Mouse (Mus musculus): Measurements from ENCODE around the gene Tmem144. TPM values are rescaled to one million over a fixed set of nuclear protein-coding genes. Genes with fewer than 3 reads are reported as not detected.
A peak's percentile ranks its signal among the peaks of the same experiment; 100 is the strongest.
"Not testable (repeated sequence)": the region's sequence is repeated elsewhere in the genome, so short reads cannot be mapped to it uniquely, and the experiment has no call there.

Gene Tmem144
- polyA plus RNA-seq, 1 experiment from 2014 or later: 2.0 TPM

DNA sequence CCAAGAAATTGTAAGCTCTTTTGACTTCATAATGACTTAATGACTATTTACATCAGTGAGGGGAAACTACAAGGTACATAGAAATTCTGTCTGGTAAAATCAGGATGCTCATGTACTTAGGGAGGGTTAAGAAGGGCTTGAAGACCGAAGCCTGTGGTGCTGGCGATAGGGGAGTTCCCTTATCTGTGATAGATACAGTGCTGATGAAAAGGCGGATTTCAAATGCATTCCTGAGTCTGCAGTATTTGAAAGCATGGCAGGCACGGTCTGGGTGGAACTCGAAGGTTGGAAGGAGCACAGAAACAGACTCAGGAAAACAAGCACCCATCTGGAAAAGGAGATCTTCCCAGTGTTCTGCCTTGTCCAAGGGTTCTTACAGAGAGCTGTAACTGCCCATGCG lies 42.0 kb downstream of the Tmem144 start:
- WGBS (ENCODE audit: insufficient replicate concordance): 63% methylated on average over 6 of the region's 6 CpGs
- Histone ChIP-seq H3K9ac (replicated peaks) (no peak overlapping the region), H3K4me3 (ENCODE audit: low read depth, low read length) (no peak overlapping the region), H3K9me3 (ENCODE audit: low read length) (no peaks in the 10 kb centered on the region), H3K36me3 (replicated peaks; ENCODE audit: insufficient read depth, low read length) (no peaks in the 10 kb centered on the region), H3K4me1 (ENCODE audit: insufficient read depth) (no peaks in the 10 kb centered on the region), H3K27me3 (ENCODE audit: insufficient read depth, low read length) (no peaks in the 10 kb centered on the region), H3K27ac (ENCODE audit: low read depth) (no peak overlapping the region), H3K4me2 (ENCODE audit: low read depth, low read length) (no peak overlapping the region)
- ATAC-seq (no peak), DNase-seq (no peak)
- TF ChIP-seq CTCF (IDR thresholded peaks at IDR 0.05; ENCODE audit: low read depth) (no peak), EP300 (IDR thresholded peaks at IDR 0.05; ENCODE audit: low read depth) (no peak)

GRCm38 (mm10) chr3:79809180-79809567 lies 43.4 kb downstream of the Tmem144 start:
- WGBS (ENCODE audit: insufficient replicate concordance): 8% methylated on average over 4 of the region's 4 CpGs

DNA sequence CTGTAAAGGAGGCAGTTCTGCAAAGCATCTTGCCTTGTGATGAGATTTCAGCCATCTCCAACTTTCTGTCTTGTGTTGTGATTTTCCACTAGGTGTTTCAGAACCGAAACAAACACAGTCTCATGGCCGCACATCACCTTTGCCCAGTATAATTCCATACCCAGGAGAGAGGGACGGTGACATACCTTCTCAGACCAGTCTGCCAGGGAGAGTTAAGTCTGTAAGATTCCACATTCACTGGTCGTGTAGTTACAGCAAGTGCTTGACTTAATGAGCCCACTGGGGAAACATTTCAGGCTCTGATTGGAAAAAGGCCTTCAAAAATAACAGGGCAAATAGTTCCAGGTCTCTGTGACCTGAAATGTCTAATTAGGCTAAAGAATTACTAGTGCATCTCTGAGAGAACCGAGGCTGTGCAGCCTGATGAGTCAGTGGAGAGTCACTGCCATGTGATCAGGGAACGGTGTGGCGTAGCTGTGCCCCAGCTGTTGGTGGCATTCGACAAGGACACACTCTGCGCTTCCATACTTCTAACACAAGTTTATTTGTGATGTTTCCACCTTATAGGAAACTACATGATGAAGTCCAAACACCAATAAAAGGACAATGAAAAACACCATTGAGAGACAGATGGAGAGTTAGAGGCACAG lies 43.9 kb downstream of the Tmem144 start:
- no peaks in the 10 kb centered on the region for H3K9me3 ChIP-seq (ENCODE audit: low read length)
- WGBS (ENCODE audit: insufficient replicate concordance): 73% methylated on average over 9 of the region's 9 CpGs
- no peaks in the 10 kb centered on the region for H3K36me3 ChIP-seq (replicated peaks; ENCODE audit: insufficient read depth, low read length)
- H3K9ac ChIP-seq (replicated peaks): no peak overlapping the region
- H3K27me3 ChIP-seq (ENCODE audit: insufficient read depth, low read length): no peaks in the 10 kb centered on the region
- ATAC-seq (no peak), DNase-seq (no peak)
- no peak overlapping the region for H3K4me2 ChIP-seq (ENCODE audit: low read depth, low read length)
- H3K4me3 ChIP-seq (ENCODE audit: low read depth, low read length): no peak overlapping the region
- no peak for TF ChIP-seq EP300 (IDR thresholded peaks at IDR 0.05; ENCODE audit: low read depth)
- TF ChIP-seq CTCF (IDR thresholded peaks at IDR 0.05; ENCODE audit: low read depth): no peak
- H3K4me1 ChIP-seq (ENCODE audit: insufficient read depth): no peaks in the 10 kb centered on the region
- H3K27ac ChIP-seq (ENCODE audit: low read depth): no peak overlapping the region

More at GRCm38 (mm10) chr3:79809180-79809567, 43.4 kb downstream of the Tmem144 start:
- no peaks in the 10 kb centered on the region for H3K36me3 ChIP-seq (replicated peaks; ENCODE audit: insufficient read depth, low read length)
- no peak overlapping the region for H3K27ac ChIP-seq (ENCODE audit: low read depth)
- no peak overlapping the region for H3K4me3 ChIP-seq (ENCODE audit: low read depth, low read length)
- no peaks in the 10 kb centered on the region for H3K9me3 ChIP-seq (ENCODE audit: low read length)
- H3K4me2 ChIP-seq (ENCODE audit: low read depth, low read length): no peak overlapping the region
- no peaks in the 10 kb centered on the region for H3K4me1 ChIP-seq (ENCODE audit: insufficient read depth)
- no peak for TF ChIP-seq EP300 (IDR thresholded peaks at IDR 0.05; ENCODE audit: low read depth)
- TF ChIP-seq CTCF (IDR thresholded peaks at IDR 0.05; ENCODE audit: low read depth): peak; percentile 91
- ATAC-seq (peak; percentile 54; the same call in 1 of the 2 replicates), DNase-seq (peak; percentile 80)
- no peaks in the 10 kb centered on the region for H3K27me3 ChIP-seq (ENCODE audit: insufficient read depth, low read length)
- H3K9ac ChIP-seq (replicated peaks): no peak overlapping the region

DNA sequence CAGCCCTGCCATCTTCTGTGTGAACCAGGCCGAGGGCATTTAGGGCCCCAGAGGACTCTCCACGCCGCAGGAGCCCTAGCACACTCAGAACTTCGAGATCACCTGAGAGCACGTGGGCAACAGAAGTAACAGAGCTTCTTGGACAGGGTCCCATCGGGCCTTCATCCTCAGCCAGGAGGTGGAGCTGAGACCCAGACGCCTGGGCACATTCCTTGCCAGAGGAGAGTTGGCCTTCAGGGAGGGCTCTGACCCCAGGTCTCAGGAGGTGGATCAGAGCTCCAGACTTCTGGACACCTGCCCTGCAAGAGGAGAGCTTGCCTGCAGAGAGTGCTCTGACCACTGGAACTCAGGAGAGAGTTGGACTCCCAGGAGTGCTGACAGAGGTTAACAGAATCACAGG lies 51.8 kb downstream of the Tmem144 start:
- H3K4me3 ChIP-seq (ENCODE audit: low read depth, low read length); H3K36me3 ChIP-seq (replicated peaks; ENCODE audit: insufficient read depth, low read length); H3K27me3 ChIP-seq (ENCODE audit: insufficient read depth, low read length); H3K9me3 ChIP-seq (ENCODE audit: low read length); ATAC-seq; H3K9ac ChIP-seq (replicated peaks); H3K4me2 ChIP-seq (ENCODE audit: low read depth, low read length); H3K27ac ChIP-seq (ENCODE audit: low read depth); H3K4me1 ChIP-seq (ENCODE audit: insufficient read depth); DNase-seq: not testable (repeated sequence)
- WGBS (ENCODE audit: insufficient replicate concordance): 84% methylated on average over 7 of the region's 7 CpGs

GRCm38 (mm10) chr3:79792307-79792706 lies 60.3 kb downstream of the Tmem144 start:
- TF ChIP-seq EP300 (IDR thresholded peaks at IDR 0.05; ENCODE audit: low read depth) (no peak), CTCF (IDR thresholded peaks at IDR 0.05; ENCODE audit: low read depth) (no peak)
- no peak overlapping the region for H3K27ac ChIP-seq (ENCODE audit: low read depth)
- no peaks in the 10 kb centered on the region for H3K36me3 ChIP-seq (replicated peaks; ENCODE audit: insufficient read depth, low read length)
- ATAC-seq (no peak), DNase-seq (no peak)
- WGBS (ENCODE audit: insufficient replicate concordance): 65% methylated on average over 6 of the region's 6 CpGs
- H3K9ac ChIP-seq (replicated peaks): no peak overlapping the region
- H3K4me3 ChIP-seq (ENCODE audit: low read depth, low read length): no peak overlapping the region
- no peak overlapping the region for H3K4me2 ChIP-seq (ENCODE audit: low read depth, low read length)
- H3K4me1 ChIP-seq (ENCODE audit: insufficient read depth): 0 out of 2 replicates have a peak, but pooled peaks cover 2% of the 10 kb centered on the region
- H3K27me3 ChIP-seq (ENCODE audit: insufficient read depth, low read length): no peaks in the 10 kb centered on the region
- no peaks in the 10 kb centered on the region for H3K9me3 ChIP-seq (ENCODE audit: low read length)

DNA sequence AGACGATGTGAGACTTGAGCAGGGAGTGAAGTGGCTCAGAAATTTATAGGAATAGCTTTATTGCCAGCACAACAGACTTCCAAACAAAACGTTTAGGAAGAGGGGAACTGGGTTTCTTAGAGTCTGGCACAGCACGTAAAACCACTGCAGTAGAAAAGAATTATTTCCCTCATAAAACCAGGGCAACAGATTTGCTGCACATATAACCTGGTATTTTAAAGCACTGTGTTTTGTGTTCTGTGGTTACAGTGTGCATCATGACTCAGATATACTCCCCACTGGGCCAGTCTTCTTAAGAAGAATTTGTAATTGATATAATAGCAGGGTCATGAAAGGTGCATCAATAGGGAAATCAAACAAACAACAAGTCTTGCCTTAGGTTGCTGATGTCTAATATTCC lies 62.2 kb downstream of the Tmem144 start:
- H3K4me1 ChIP-seq (ENCODE audit: insufficient read depth): 0 out of 2 replicates have a peak, but pooled peaks cover 2% of the 10 kb centered on the region
- no peak overlapping the region for H3K27ac ChIP-seq (ENCODE audit: low read depth)
- H3K36me3 ChIP-seq (replicated peaks; ENCODE audit: insufficient read depth, low read length): no peaks in the 10 kb centered on the region
- DNase-seq (no peak), ATAC-seq (no peak)
- WGBS (ENCODE audit: insufficient replicate concordance): 55% methylated on average over 3 of the region's 3 CpGs
- no peaks in the 10 kb centered on the region for H3K27me3 ChIP-seq (ENCODE audit: insufficient read depth, low read length)
- H3K4me2 ChIP-seq (ENCODE audit: low read depth, low read length): no peak overlapping the region
- TF ChIP-seq CTCF (IDR thresholded peaks at IDR 0.05; ENCODE audit: low read depth): no peak
- H3K9ac ChIP-seq (replicated peaks): no peak overlapping the region
- H3K9me3 ChIP-seq (ENCODE audit: low read length): no peaks in the 10 kb centered on the region
- no peak overlapping the region for H3K4me3 ChIP-seq (ENCODE audit: low read depth, low read length)

Measured in liver, postnatal 0 days (tissue).